Mouse (Mus musculus): ENCODE measurements around the gene Fbxo28. TPM values are rescaled to one million over a fixed set of nuclear protein-coding genes. Genes with fewer than 3 reads are reported as not detected.

Gene Fbxo28
- polyA plus RNA-seq, 1 experiment = 31.0 TPM

DNA sequence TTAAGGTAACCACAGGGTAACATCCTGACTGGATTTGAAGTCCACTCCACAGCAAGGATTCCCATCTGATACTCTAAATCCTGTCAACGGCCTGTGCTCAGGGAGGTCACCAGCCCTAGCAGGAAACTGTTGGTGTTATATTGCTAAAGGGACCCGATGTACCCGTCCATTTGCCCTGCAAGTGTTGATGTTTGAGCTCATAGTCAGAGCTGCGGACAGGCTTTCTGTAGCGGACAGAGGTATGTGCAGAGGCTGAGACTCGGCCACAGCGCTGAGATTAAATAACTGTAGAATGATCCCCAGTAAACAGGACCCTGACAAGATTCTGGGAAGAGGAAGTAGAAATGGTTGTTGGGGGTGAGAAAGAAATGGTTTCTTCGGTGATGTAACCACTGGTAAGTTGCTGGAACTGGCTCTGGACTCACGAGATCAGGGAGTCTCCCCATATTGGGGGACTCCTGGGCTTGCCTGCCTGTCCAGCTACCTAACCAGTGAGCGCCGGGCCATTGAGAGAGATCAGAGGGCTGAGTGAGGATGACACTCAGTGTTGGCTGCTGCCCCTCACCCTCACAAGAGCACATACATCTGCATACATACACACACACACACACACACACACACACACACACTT lies 36.9 kb upstream of the Fbxo28 start:
- WGBS = 97% methylated on average over 11 of the region's 11 CpGs
- H3K4me1 ChIP-seq (ENCODE audit: control insufficient read depth, insufficient read depth, low read length) = peaks cover 8% of the 10 kb centered on the region
- no peaks in the 10 kb centered on the region for H3K27me3 ChIP-seq (ENCODE audit: control insufficient read depth, insufficient read depth, low read length)
- no peak overlapping the region for H3K4me3 ChIP-seq (replicated peaks; ENCODE audit: insufficient read depth, low read depth, low read length)
- DNase-seq = no peak
- TF ChIP-seq CTCF (IDR thresholded peaks at IDR 0.05; ENCODE audit: borderline replicate concordance, insufficient read depth, low read depth, low read length) (no peak), POLR2A (IDR thresholded peaks at IDR 0.05; ENCODE audit: borderline replicate concordance, insufficient read depth, low read length) (no peak)
- no peak overlapping the region for H3K27ac ChIP-seq (ENCODE audit: insufficient read depth, low read length)

DNA sequence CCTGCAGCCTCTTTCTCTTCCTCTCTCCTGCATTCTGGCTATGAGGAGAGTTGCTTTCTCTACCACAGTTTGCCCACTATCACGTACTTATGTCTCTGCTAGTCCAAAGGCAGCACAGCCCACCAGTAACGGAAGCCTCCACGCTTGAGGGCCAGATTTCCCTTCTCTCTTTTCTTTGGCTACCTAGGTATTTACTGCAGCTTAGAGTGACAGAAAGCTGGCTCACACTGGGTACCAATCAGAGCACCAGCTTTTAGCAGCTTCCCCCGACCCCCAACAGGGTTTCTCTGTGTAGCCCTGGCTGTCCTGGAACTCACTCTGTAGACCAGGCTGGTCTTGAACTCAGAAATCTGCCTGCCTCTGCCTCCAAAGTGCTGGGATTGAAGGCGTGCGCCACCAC lies 36.1 kb upstream of the Fbxo28 start:
- Histone ChIP-seq H3K27me3 (ENCODE audit: control insufficient read depth, insufficient read depth, low read length) (no peaks in the 10 kb centered on the region), H3K4me1 (ENCODE audit: control insufficient read depth, insufficient read depth, low read length) (peaks cover 8% of the 10 kb centered on the region), H3K4me3 (replicated peaks; ENCODE audit: insufficient read depth, low read depth, low read length) (no peak overlapping the region), H3K27ac (ENCODE audit: insufficient read depth, low read length) (no peak overlapping the region)
- DNase-seq = no peak
- 88% methylated on average over 6 of the region's 6 CpGs for WGBS
- no peak for TF ChIP-seq POLR2A (IDR thresholded peaks at IDR 0.05; ENCODE audit: borderline replicate concordance, insufficient read depth, low read length)
- TF ChIP-seq CTCF (IDR thresholded peaks at IDR 0.05; ENCODE audit: borderline replicate concordance, insufficient read depth, low read depth, low read length) = no peak

DNA sequence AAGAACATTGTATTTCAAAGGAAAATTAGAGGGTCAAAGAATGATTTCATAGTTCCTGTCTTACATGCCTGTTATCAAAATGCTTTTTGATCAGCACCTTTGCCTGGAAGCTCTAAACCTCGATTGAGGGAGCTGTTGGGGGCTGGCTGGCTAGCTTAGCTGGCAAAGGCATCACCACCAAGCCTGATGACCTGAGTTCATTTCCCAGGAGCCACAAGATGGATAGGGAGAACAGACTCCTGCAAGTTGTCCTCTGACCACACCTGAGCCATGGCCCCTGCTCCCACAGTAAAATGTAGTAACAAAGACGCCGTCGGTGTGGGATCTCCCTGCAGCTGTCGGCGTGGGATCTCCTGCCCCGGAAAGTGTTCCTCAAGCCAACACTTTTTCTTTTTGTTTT lies 35.4 kb upstream of the Fbxo28 start:
- DNase-seq = peak; percentile 11 to 20
- 70% methylated on average over 7 of the region's 7 CpGs for WGBS
- Histone ChIP-seq H3K4me1 (ENCODE audit: control insufficient read depth, insufficient read depth, low read length) (peaks cover 8% of the 10 kb centered on the region), H3K27ac (ENCODE audit: insufficient read depth, low read length) (no peak overlapping the region), H3K27me3 (ENCODE audit: control insufficient read depth, insufficient read depth, low read length) (no peaks in the 10 kb centered on the region), H3K4me3 (replicated peaks; ENCODE audit: insufficient read depth, low read depth, low read length) (no peak overlapping the region)
- no peak for TF ChIP-seq POLR2A (IDR thresholded peaks at IDR 0.05; ENCODE audit: borderline replicate concordance, insufficient read depth, low read length)

DNA sequence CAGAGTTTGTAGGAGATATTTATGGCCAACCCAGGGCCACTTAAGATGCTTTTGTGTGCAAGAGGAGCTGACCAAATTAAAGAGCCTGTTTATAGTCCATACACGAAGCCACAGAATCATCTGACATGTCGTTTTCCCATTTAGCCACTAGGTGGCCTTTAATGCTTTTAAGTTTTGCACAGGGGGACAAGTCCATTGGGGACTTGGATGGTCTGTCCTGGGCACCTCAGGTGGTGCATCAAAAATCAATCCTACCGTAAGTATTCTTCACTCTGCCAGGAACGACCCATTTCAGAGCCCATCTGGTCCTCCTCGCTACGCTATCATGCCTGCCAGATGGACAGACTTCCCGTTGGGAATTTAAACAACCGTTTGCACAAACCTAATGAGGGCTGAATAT lies 34.8 kb upstream of the Fbxo28 start:
- 0 out of 2 replicates have a peak overlapping the region, but pooled peaks have one; percentile 5 for H3K27ac ChIP-seq (ENCODE audit: insufficient read depth, low read length)
- TF ChIP-seq POLR2A (IDR thresholded peaks at IDR 0.05; ENCODE audit: borderline replicate concordance, insufficient read depth, low read length) = no peak
- peak; percentile 65; the same call in 1 of the 2 replicates for TF ChIP-seq CTCF (IDR thresholded peaks at IDR 0.05; ENCODE audit: borderline replicate concordance, insufficient read depth, low read depth, low read length)
- WGBS = 1% methylated on average over 8 of the region's 8 CpGs
- no peaks in the 10 kb centered on the region for H3K27me3 ChIP-seq (ENCODE audit: control insufficient read depth, insufficient read depth, low read length)
- H3K4me1 ChIP-seq (ENCODE audit: control insufficient read depth, insufficient read depth, low read length) = peaks cover 8% of the 10 kb centered on the region
- no peak overlapping the region for H3K4me3 ChIP-seq (replicated peaks; ENCODE audit: insufficient read depth, low read depth, low read length)
- DNase-seq = peak; percentile 61 to 83

DNA sequence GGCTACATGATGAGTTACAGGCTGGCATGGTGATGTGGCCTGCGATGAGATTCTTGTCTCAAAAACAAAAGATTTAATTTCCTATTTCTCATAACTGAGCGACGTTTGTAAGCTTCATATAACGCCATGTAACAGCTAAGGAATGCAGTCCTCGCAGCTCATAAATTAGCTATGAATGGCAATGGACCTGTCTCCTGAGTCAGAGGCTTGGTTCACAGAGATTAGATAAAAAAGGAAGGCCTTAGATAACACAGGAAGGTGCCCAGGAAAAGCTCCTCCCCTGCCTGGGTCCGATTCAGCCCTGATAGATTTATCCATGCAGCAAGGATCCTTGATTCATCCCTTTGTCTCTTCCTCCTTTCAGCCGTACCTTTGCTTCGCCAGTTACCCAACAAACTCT lies 30.5 kb upstream of the Fbxo28 start:
- Histone ChIP-seq H3K27ac (ENCODE audit: insufficient read depth, low read length) (no peak overlapping the region), H3K4me1 (ENCODE audit: control insufficient read depth, insufficient read depth, low read length) (peaks cover 8% of the 10 kb centered on the region), H3K4me3 (replicated peaks; ENCODE audit: insufficient read depth, low read depth, low read length) (no peak overlapping the region), H3K27me3 (ENCODE audit: control insufficient read depth, insufficient read depth, low read length) (no peaks in the 10 kb centered on the region)
- DNase-seq = no peak
- WGBS = 96% methylated on average over 8 of the region's 8 CpGs
- TF ChIP-seq CTCF (IDR thresholded peaks at IDR 0.05; ENCODE audit: borderline replicate concordance, insufficient read depth, low read depth, low read length) (no peak), POLR2A (IDR thresholded peaks at IDR 0.05; ENCODE audit: borderline replicate concordance, insufficient read depth, low read length) (no peak)

DNA sequence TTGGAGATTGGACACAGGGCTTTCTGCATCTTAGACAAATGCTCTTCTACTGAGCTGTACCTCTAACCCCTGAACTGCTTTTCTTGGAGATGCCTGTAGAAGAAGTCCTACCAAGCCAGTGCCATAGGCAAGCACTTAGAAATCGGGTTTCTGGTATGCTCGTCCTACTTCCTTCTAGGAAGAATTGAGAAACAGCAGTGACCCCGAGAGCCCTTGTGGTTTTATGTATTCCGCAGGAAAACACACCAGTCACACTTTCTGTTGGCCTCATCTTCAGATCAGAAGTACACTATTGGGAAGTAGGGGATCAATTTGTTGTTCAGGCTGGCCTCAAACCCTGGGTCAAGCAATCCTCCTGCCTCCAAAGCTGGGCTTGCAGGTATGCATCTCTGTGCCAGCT lies 28.0 kb upstream of the Fbxo28 start:
- H3K4me3 ChIP-seq (replicated peaks; ENCODE audit: insufficient read depth, low read depth, low read length) = no peak overlapping the region
- DNase-seq = no peak
- 76% methylated on average over 4 of the region's 4 CpGs for WGBS

DNA sequence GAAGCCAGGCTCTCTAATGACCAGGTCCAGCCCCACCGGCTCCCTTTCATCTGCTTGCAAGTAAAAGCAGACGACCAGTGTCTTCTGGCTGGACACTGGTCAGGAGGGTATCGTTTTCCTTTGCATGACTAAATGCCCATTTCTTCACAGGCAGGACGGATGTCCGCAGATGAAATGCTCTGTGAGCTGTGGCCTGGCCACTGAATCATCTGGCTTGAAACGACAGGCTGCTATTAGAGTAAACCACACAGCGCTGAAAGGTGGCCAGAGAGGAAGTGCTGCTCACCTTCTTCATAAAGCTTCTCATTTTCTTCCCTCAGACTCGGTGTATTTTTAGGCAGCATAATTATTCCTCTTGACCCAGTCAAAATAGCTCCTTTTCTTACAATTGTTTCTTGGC lies 27.4 kb upstream of the Fbxo28 start:
- WGBS = 79% methylated on average over 8 of the region's 8 CpGs
- no peaks in the 10 kb centered on the region for H3K27me3 ChIP-seq (ENCODE audit: control insufficient read depth, insufficient read depth, low read length)
- TF ChIP-seq POLR2A (IDR thresholded peaks at IDR 0.05; ENCODE audit: borderline replicate concordance, insufficient read depth, low read length) (no peak), CTCF (IDR thresholded peaks at IDR 0.05; ENCODE audit: borderline replicate concordance, insufficient read depth, low read depth, low read length) (no peak)

More for the DNA sequence above, 28.0 kb upstream of the Fbxo28 start:
- Histone ChIP-seq H3K4me1 (ENCODE audit: control insufficient read depth, insufficient read depth, low read length) (no peaks in the 10 kb centered on the region), H3K27me3 (ENCODE audit: control insufficient read depth, insufficient read depth, low read length) (no peaks in the 10 kb centered on the region), H3K27ac (ENCODE audit: insufficient read depth, low read length) (no peak overlapping the region)
- no peak for TF ChIP-seq CTCF (IDR thresholded peaks at IDR 0.05; ENCODE audit: borderline replicate concordance, insufficient read depth, low read depth, low read length)
- no peak for TF ChIP-seq POLR2A (IDR thresholded peaks at IDR 0.05; ENCODE audit: borderline replicate concordance, insufficient read depth, low read length)

DNA sequence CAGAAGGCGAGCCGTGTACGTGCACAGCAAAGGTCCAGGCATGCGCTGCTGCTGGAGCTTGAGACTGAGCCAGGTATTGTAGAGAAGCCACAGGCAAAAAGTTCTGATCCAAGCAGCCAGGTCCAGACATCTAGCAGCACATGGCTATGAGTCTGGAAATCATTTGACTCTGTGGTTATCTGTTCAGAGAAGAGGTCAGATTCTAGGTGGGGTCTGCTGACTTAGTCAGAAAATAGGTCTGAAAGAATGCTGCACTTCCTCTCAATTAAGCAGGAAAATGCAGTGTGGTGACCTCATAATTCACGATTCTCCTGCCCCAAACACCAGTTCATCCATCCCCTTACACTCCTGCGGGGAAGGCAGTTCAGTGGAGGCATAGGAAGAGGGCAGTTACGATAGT lies 26.9 kb upstream of the Fbxo28 start:
- no peak for DNase-seq
- H3K27me3 ChIP-seq (ENCODE audit: control insufficient read depth, insufficient read depth, low read length) = no peaks in the 10 kb centered on the region
- WGBS = 84% methylated on average over 7 of the region's 7 CpGs
- no peak overlapping the region for H3K27ac ChIP-seq (ENCODE audit: insufficient read depth, low read length)
- no peak overlapping the region for H3K4me3 ChIP-seq (replicated peaks; ENCODE audit: insufficient read depth, low read depth, low read length)
- H3K4me1 ChIP-seq (ENCODE audit: control insufficient read depth, insufficient read depth, low read length) = no peaks in the 10 kb centered on the region
- TF ChIP-seq POLR2A (IDR thresholded peaks at IDR 0.05; ENCODE audit: borderline replicate concordance, insufficient read depth, low read length) = no peak
- TF ChIP-seq CTCF (IDR thresholded peaks at IDR 0.05; ENCODE audit: borderline replicate concordance, insufficient read depth, low read depth, low read length) = no peak

More for the DNA sequence above, 27.4 kb upstream of the Fbxo28 start:
- Histone ChIP-seq H3K4me1 (ENCODE audit: control insufficient read depth, insufficient read depth, low read length) (no peaks in the 10 kb centered on the region), H3K27ac (ENCODE audit: insufficient read depth, low read length) (no peak overlapping the region), H3K4me3 (replicated peaks; ENCODE audit: insufficient read depth, low read depth, low read length) (no peak overlapping the region)
- no peak for DNase-seq
